Mouse (Mus musculus) c-Kit-positive CD71-positive TER-119-positive erythroid progenitor cells, embryonic 14.5 days (primary cell): Measurements from ENCODE around the gene Capn9.
A peak's percentile ranks its signal among the peaks of the same experiment; 100 is the strongest.

Experiments used
- DNase-seq: peaks from one replicate; pipeline ENCODE4 v3.0.0-alpha.2; 2013; ENCODE audit warnings: low spot score

Gene Capn9

GRCm38 (mm10) chr8:124641599-124641998, 65.7 kb downstream of the Capn9 start:
- DNase-seq: no peak

GRCm38 (mm10) chr8:124643540-124644339, 67.8 kb downstream of the Capn9 start:
- DNase-seq: no peak

DNA sequence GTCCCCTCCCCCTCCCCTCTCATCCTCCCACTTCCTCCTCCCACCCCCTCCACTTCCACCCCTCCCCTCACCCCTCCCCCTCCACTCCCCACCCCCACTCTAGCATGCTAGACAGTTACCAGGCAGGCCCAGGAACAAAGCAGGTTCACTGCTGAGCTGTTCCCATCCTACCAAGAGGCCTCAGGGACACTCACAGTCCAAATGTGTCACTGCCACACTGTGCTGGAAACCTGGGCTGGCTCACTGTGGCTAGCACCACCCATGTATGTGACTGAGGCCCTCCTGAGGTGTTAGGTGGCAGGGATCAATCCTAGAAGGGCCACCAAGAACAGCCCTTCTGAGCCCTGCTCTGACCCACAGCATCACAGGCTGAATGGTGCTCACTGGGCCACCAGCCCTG, 72.4 kb downstream of the Capn9 start:
- no peak for DNase-seq

DNA sequence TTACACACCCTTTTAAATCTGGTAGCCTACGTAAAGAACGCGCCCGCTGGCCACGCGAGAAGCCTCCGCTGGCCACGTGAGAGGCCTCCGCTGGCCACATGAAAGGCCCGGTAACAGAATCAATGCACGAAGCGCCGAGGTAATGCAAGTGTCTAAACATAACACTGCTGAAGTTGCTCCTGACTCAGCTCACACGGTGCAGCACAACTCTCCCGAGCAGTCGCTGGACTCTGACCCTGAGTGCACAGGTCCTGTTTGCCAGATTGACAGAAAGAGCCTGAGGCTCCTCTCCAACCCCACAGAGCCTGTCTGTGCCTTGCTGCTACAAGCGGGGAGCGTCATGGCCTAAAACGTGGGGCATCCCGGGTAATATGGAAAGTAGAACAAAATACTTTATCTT, 75.9 kb downstream of the Capn9 start:
- no peak for DNase-seq

DNA sequence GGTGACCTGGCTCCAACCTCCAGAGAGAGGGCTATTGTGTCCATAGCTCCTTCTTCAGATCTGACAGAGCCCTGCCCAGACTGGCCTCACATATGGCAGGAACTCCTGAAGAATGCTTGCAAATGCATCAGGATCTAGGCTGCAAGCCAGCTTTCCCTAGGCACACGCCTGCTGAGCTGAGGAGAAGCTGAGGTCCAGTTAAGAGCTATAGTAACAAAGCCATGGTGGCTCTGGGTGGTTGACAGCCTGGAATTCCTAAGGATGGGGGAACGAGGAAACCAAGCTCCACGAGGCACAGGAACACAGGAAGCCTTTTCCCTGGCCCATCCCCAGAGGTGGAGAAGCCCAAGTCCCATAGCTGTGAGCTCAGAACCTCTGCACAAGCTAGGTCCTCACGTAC, 76.6 kb downstream of the Capn9 start:
- DNase-seq: no peak

GRCm38 (mm10) chr8:124653568-124654475, 77.9 kb downstream of the Capn9 start:
- DNase-seq: no peak

- peak; percentile 75 for DNase-seq
Measured at GRCm38 (mm10) chr8:124657961-124658360, 82.0 kb downstream of the Capn9 start.

GRCm38 (mm10) chr8:124658415-124658814, 82.5 kb downstream of the Capn9 start:
- peak; percentile 79 for DNase-seq

- no peak for DNase-seq
Measured at GRCm38 (mm10) chr8:124661781-124662180, 85.9 kb downstream of the Capn9 start.

DNA sequence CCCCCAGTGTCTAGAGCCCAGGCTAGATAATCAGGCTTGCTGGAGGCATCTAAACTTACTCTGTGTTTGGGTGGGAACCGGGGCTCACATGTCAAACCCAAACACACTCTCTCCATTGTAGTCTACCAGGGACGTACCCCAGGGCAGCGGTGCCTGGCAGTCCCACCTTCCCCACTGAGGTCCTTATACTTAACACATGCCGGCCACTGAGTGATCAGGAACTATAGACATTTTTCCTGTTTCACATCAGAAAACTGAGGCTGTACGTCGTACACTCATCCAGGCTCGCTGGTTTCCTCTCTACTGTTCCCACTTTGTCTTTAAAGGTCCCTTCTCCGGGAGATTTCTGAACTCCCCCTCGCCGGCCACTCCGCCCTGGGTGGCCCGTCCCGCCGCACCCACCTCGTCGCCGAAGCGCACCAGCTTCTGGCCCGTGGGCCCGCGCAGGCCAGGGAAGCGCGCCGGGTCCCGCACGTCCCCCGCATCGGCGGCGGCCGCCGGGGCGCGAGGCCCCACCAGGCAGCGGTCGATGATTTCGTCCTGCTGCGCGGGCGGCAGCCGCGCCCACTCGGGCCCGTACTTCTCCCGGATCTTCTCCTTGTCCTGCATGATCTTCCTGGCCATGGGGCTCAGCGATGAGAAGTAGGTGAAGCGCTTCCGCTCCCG, 86.7 kb downstream of the Capn9 start:
- peak; percentile 26 for DNase-seq

GRCm38 (mm10) chr8:124663112-124663873, 87.4 kb downstream of the Capn9 start, which contains the start of gene 2310022B05Rik:
TSS of gene 2310022B05Rik (minus strand) at chr8:124663369.
- peak; percentile 77 for DNase-seq

DNA sequence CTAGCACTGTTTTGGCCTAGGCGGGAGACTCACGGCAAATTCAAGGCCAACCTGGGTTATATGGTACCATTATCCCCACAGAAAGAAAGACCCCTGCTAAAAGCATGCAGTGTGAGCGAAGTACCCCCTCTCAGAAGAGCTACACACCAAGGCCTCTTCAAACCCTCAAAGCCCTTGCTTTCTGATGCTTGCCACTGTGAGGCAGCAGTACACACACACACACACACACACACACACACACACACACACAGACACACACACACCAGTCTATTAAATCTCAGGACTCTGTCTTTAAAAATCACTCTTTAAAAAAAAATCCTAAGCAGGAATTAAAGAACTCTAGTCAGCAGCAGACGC, 87.9 kb downstream of the Capn9 start:
- no peak for DNase-seq

- DNase-seq: no peak
Measured at GRCm38 (mm10) chr8:124664414-124664813, 88.5 kb downstream of the Capn9 start.
